Mouse (Mus musculus) MEL (cell line): ENCODE measurements at regions not wholly inside any gene's neighbourhood (a gene's known extent, or its start where the extent isn't known, plus 50 kb on each side); places are given as distances from the start of the nearest gene placed in this dataset.
A peak's percentile ranks its signal among the peaks of the same experiment; 100 is the strongest.

Experiments used
- DNase-seq: peaks from one replicate; pipeline ENCODE4 v3.0.0; 2011; ENCODE audit warnings: low read depth, low spot score
- H3K27ac ChIP-seq: 2 replicates; pipeline ENCODE4 v1.5.1; 2012; ENCODE audit warnings: low read depth, mild to moderate bottlenecking, control low read depth, low read length, moderate library complexity; ENCODE audit not compliant: control insufficient read depth
- H3K27me3 ChIP-seq, 2 experiments: fragments of 150-350 bp in 1 of 2; sonication (generic) in 1 of 2; 2 replicates each; pipeline ENCODE4 v1.6.1; 2012; ENCODE audit warnings: low read length in 2 of 2, mild to moderate bottlenecking in 2 of 2, improper control_type of control experiment in 1 of 2, moderate library complexity in 1 of 2; ENCODE audit not compliant: insufficient read depth in 2 of 2, control insufficient read depth in 1 of 2
- H3K36me3 ChIP-seq, 2 experiments: 2 replicates each; pipeline ENCODE4 v1.6.1; 2012 to 2014; ENCODE audit warnings: low read length in 2 of 2, improper control_type of control experiment in 1 of 2, inconsistent platforms in 1 of 2, mild to moderate bottlenecking in 1 of 2; ENCODE audit not compliant: insufficient read depth in 2 of 2, control insufficient read depth in 1 of 2
- H3K4me1 ChIP-seq, 2 experiments: fragments of 150-350 bp in 1 of 2; sonication (generic) in 1 of 2; 2 replicates each; pipeline ENCODE4 v1.6.1; 2012; ENCODE audit warnings: low read length in 2 of 2, improper control_type of control experiment in 1 of 2, mild to moderate bottlenecking in 1 of 2; ENCODE audit not compliant: insufficient read depth in 2 of 2, control insufficient read depth in 1 of 2
- H3K4me3 ChIP-seq, 2 experiments: fragments of 150-350 bp in 1 of 2; sonication (generic) in 1 of 2; 2 replicates each; pipeline ENCODE4 v1.5.1; 2012; ENCODE audit warnings: low read depth in 2 of 2, low read length in 2 of 2, mild to moderate bottlenecking in 2 of 2, moderate library complexity in 2 of 2, control low read depth in 1 of 2, improper control_type of control experiment in 1 of 2; ENCODE audit not compliant: control insufficient read depth in 1 of 2, insufficient read depth in 1 of 2
- H3K79me2 ChIP-seq: 2 replicates; pipeline ENCODE4 v1.6.1; 2012; ENCODE audit warnings: mild to moderate bottlenecking, low read length, moderate library complexity; ENCODE audit not compliant: control insufficient read depth, poor library complexity, insufficient read depth
- H3K9ac ChIP-seq: 2 replicates; pipeline ENCODE4 v1.6.1; 2012; ENCODE audit warnings: low read depth, mild to moderate bottlenecking, control low read depth, low read length, moderate library complexity; ENCODE audit not compliant: control insufficient read depth, poor library complexity, severe bottlenecking
- H3K9me3 ChIP-seq: fragments of 150-350 bp; sonication (generic); replicated peaks from 2 replicates; pipeline ENCODE4 v1.6.1; 2012; ENCODE audit warnings: mild to moderate bottlenecking, low read length, improper control_type of control experiment, moderate library complexity; ENCODE audit not compliant: insufficient read depth
- BHLHE40 ChIP-seq: IDR thresholded peaks from 2 replicates; pipeline ENCODE4 v1.6.1; 2012; ENCODE audit warnings: low read depth, mild to moderate bottlenecking, inconsistent platforms, low read length, improper control_type of control experiment, borderline replicate concordance
- CHD2 ChIP-seq: IDR thresholded peaks from 2 replicates; pipeline ENCODE4 v1.6.1; 2011; ENCODE audit warnings: low read length, improper control_type of control experiment
- EP300 ChIP-seq, 2 experiments: IDR thresholded peaks; 2 replicates each; pipeline ENCODE4 v1.6.1; 2011; ENCODE audit warnings: improper control_type of control experiment in 2 of 2, low read length in 2 of 2, low read depth in 1 of 2, mild to moderate bottlenecking in 1 of 2
- HCFC1 ChIP-seq: IDR thresholded peaks from 2 replicates; pipeline ENCODE4 v1.6.1; 2012; ENCODE audit warnings: low read depth, mild to moderate bottlenecking, inconsistent platforms, low read length, improper control_type of control experiment, moderate library complexity
- JUND ChIP-seq: IDR thresholded peaks from 2 replicates; pipeline ENCODE4 v1.6.1; 2011; ENCODE audit warnings: low read depth, mild to moderate bottlenecking, improper control_type of control experiment, low read length
- MAZ ChIP-seq: IDR thresholded peaks from 2 replicates; pipeline ENCODE4 v1.6.1; 2012; ENCODE audit warnings: low read depth, mild to moderate bottlenecking, inconsistent platforms, low read length, improper control_type of control experiment
- MEF2A ChIP-seq: IDR thresholded peaks from 2 replicates; pipeline ENCODE4 v1.6.1; 2014; ENCODE audit warnings: low read depth, mild to moderate bottlenecking, inconsistent platforms, low read length, improper control_type of control experiment; ENCODE audit not compliant: poor library complexity, insufficient replicate concordance, severe bottlenecking; ENCODE audit errors: extremely low read depth
- MXI1 ChIP-seq: IDR thresholded peaks from 2 replicates; pipeline ENCODE4 v1.6.1; 2011; ENCODE audit warnings: mild to moderate bottlenecking, low read depth, low read length, improper control_type of control experiment
- NELFE ChIP-seq: IDR thresholded peaks from 2 replicates; pipeline ENCODE4 v1.6.1; 2011; ENCODE audit warnings: low read depth, low read length, improper control_type of control experiment
- POLR2A ChIP-seq, 2 experiments: IDR thresholded peaks; 2 replicates each; pipeline ENCODE4 v1.6.1; 2011 to 2012; ENCODE audit warnings: low read length in 2 of 2, mild to moderate bottlenecking in 2 of 2, control low read depth in 1 of 2, improper control_type of control experiment in 1 of 2, low read depth in 1 of 2, moderate library complexity in 1 of 2; ENCODE audit not compliant: control insufficient read depth in 1 of 2, insufficient read depth in 1 of 2, poor library complexity in 1 of 2
- SIN3A ChIP-seq: IDR thresholded peaks from 2 replicates; pipeline ENCODE4 v1.6.1; 2012; ENCODE audit warnings: low read length, improper control_type of control experiment, inconsistent platforms
- SMC3 ChIP-seq: IDR thresholded peaks from 2 replicates; pipeline ENCODE4 v1.6.1; 2011; ENCODE audit warnings: low read depth, low read length, improper control_type of control experiment
- TCF12 ChIP-seq: IDR thresholded peaks from 2 replicates; pipeline ENCODE4 v1.6.1; 2014; ENCODE audit warnings: low read depth, mild to moderate bottlenecking, inconsistent platforms, low read length, improper control_type of control experiment, moderate library complexity
- UBTF ChIP-seq: IDR thresholded peaks from 2 replicates; pipeline ENCODE4 v1.6.1; 2012; ENCODE audit warnings: low read depth, mild to moderate bottlenecking, inconsistent platforms, low read length, improper control_type of control experiment, moderate library complexity, borderline replicate concordance; ENCODE audit not compliant: insufficient read depth
- ZKSCAN1 ChIP-seq: IDR thresholded peaks from 2 replicates; pipeline ENCODE4 v1.6.1; 2012; ENCODE audit warnings: low read depth, mild to moderate bottlenecking, inconsistent platforms, low read length, improper control_type of control experiment, moderate library complexity
- ZNF384 ChIP-seq: IDR thresholded peaks from 2 replicates; pipeline ENCODE4 v1.6.1; 2012; ENCODE audit warnings: low read depth, mild to moderate bottlenecking, inconsistent platforms, low read length, improper control_type of control experiment

DNA sequence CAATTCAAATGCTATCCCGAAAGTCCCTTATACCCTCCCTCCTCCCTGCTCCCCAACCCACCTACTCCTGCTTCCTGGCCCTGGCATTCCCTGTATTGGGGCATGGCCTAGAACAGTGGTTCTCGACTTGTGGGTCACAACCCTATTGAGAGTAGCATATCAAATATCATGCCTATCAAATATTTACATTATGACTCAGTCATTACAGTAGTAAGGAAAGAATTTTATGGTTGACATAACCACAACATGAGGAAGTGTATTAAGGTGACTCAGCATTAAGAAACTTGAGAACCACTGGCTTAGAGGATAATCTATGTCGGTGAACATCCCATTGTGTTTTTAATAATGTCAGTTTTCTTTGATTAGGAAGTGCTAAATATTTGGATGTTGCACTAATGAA is 173.3 kb upstream of the 2610001J05Rik start:
- Histone ChIP-seq H3K36me3 (no peaks in the 10 kb centered on the region), H3K9me3 (no peaks in the 10 kb centered on the region), H3K4me1 (peaks cover 0 to 3% of the 10 kb centered on the region in 2 experiments; a peak in 1 of 4 replicates), H3K4me3 (no peak overlapping the region), H3K9ac (no peak overlapping the region), H3K27me3 (no peaks in the 10 kb centered on the region), H3K27ac (no peak overlapping the region), H3K79me2 (no peaks in the 10 kb centered on the region)
- TF ChIP-seq SIN3A (no peak), EP300 (IDR thresholded peaks at IDR 0.05; ENCODE audit: low read depth in 1 of 2, low read length in 2 of 2) (peak; percentile 42 to 67; a peak in 3 of 4 replicates)
- DNase-seq, result peak; percentile 44

DNA sequence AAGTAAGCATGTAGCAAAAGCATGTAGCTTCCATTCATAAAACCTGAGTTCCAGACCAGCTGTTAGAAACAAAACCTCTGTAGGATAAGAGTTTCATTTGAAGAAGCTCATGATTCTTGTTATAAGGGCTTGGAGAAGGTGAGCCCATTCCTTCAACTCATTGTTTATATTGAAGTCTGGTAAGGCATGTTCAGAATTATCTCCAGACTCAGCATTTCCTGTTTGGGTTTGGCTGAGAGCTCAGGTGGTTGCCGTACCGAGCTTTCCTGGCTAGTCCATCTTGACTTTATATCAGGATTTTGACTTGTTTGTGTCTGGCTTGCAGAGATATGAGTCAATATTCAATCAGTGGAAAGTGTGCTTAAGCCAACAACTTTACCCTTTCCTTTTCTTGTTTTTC is 154.6 kb upstream of the 2610001J05Rik start:
- no peaks in the 10 kb centered on the region for H3K4me1 ChIP-seq
- H3K27me3 ChIP-seq, result no peaks in the 10 kb centered on the region
- H3K9ac ChIP-seq, result no peak overlapping the region
- H3K79me2 ChIP-seq, result no peaks in the 10 kb centered on the region
- DNase-seq, result no peak
- H3K9me3 ChIP-seq, result no peaks in the 10 kb centered on the region
- H3K4me3 ChIP-seq, result no peak overlapping the region
- H3K36me3 ChIP-seq, result no peaks in the 10 kb centered on the region
- no peak overlapping the region for H3K27ac ChIP-seq
- TF ChIP-seq BHLHE40 (no peak), TCF12 (peak; percentile 24; the same call in 1 of the 2 replicates)

DNA sequence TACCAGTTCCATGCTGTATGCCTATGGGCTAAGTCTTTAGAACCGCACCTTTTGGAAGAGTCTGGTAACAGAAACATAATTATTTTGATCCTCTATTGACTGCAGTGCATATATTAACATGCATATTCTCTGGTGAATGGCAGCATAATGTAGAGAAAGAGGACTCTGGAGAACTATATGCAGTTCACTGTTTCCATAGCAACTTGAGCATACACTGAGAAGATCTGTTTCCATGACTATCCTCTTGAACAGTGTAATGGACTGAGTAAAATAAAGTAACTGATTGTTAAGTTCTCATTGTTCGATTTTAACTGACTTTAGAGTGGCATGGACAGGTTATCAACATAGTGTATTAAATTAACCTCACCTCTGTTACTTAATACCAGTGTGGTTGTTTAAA is 147.6 kb upstream of the 2610001J05Rik start:
- no peak overlapping the region for H3K9ac ChIP-seq
- TF ChIP-seq HCFC1, result no peak
- TF ChIP-seq POLR2A (IDR thresholded peaks at IDR 0.05; ENCODE audit: control insufficient read depth in 1 of 2, insufficient read depth in 1 of 2, low read depth in 1 of 2, low read length in 2 of 2, poor library complexity in 1 of 2), result no peak
- TF ChIP-seq MAZ, result no peak
- no peak for TF ChIP-seq NELFE
- no peak for TF ChIP-seq CHD2
- no peak for TF ChIP-seq MXI1
- no peak for TF ChIP-seq JUND
- no peak for TF ChIP-seq ZNF384
- no peak for TF ChIP-seq MEF2A
- no peak for TF ChIP-seq EP300 (IDR thresholded peaks at IDR 0.05; ENCODE audit: low read depth in 1 of 2, low read length in 2 of 2)
- no peak for TF ChIP-seq BHLHE40
- TF ChIP-seq UBTF, result no peak
- TF ChIP-seq SMC3, result no peak
- no peak for TF ChIP-seq ZKSCAN1
- TF ChIP-seq TCF12, result no peak
- H3K27ac ChIP-seq, result no peak overlapping the region
- no peaks in the 10 kb centered on the region for H3K9me3 ChIP-seq
- H3K79me2 ChIP-seq, result no peaks in the 10 kb centered on the region
- no peak overlapping the region for H3K4me3 ChIP-seq
- DNase-seq, result no peak
- H3K27me3 ChIP-seq, result 0 out of 4 replicates have a peak, but pooled peaks cover 0 to 1% of the 10 kb centered on the region in 2 experiments
- H3K4me1 ChIP-seq, result no peaks in the 10 kb centered on the region
- no peaks in the 10 kb centered on the region for H3K36me3 ChIP-seq
